Mouse (Mus musculus): ENCODE data around the gene Gps2. TPM values are rescaled to one million over a fixed set of nuclear protein-coding genes. Genes with fewer than 3 reads are reported as not detected.

Gps2 gene
- 23.6 and 24.3 TPM in 2 replicates for polyA plus RNA-seq (2012; ENCODE audit: insufficient read depth, insufficient read length, missing spikeins)

DNA sequence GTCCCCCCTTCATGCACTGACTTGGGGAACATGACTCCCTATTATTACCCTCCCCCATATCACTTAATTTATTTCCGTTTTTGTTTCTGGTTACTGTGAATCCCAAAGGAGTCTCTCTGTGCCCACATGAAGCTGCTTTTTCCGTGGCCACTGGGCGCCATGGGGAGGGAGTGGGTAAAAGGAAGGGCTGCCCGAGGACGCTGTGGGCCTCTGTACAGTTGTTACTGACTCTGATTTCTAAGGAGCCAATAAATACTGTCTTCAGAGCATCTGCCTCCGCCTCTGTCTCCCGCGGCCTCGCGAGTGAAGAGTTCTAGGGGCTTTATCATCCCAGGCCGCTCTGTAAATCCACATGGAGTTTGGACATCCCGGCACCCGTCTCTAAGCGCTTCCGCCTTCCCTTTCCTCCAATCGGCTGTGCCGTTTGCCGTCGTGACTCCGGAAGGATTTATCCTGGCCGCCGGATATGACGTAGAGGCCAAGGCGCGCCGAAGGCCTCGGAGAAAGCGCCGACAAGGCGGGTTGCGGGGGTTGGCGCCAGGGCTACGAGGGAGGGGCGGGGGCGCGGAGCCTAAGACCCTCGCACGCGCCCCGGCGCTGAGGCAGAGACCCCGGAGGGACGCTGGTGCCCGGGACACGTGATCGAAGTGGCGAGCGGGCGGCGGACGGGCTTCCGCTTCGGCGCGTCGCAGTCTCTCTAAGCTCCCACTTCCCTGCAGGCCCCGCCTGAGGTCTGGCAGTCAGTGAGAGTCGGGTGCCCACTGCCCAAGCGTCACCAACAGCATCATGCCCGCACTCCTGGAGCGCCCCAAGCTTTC, at the start of gene Gps2:
TSS of gene Gps2 (plus strand) at position 335 of the 818 bp plus-strand sequence.
- Histone ChIP-seq H3K4me3 (ENCODE audit: insufficient read depth, low read depth, low read length) (peak within 1 kb of the TSS; percentile 81), H3K27ac (replicated peaks; ENCODE audit: low read depth, low read length) (peak within 1 kb of the TSS; percentile 71), H3K4me1 (ENCODE audit: control insufficient read depth, insufficient read depth, insufficient read length, low read length) (peaks cover 3% of the 10 kb centered on the region; the same call in 1 of the 2 replicates)

DNA sequence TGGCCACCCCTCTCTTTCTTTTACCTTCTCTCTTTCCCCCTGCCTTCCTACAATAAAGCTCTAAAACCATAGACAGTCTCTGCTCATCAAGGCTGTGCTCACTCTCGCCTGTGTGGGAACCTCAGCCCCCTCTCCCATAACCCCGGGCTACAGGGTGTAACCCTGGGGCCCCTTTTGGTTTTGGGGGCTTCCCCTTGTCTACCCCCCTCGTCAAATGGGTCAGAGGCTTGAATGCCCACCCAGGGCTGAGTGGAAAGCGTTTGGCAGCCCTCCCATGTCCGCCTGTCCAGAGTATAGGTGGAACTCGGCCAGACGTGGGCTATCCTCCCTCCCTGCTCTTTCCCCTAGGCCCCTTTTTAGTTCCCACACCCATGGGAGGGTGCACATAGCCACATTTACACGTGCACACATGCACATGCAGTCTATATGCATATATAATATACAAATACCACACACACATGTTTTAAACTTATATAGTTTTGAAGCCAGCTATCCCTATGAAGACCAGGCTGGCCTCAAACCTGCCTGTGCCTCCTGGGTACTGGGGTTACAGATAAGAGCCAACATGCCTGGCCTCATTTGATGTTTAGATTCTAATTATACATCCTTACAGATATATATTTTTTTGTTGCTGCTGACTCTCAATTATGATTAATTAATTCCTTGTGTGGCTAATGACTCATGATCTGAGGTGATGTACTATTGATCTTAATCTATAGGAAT, 49.4 kb upstream of the Gps2 start:
- Histone ChIP-seq H3K4me1 (ENCODE audit: control insufficient read depth, insufficient read depth, insufficient read length, low read length) (peaks cover 8% of the 10 kb centered on the region; the same call in 1 of the 2 replicates), H3K27ac (replicated peaks; ENCODE audit: low read depth, low read length) (no peak overlapping the region)

DNA sequence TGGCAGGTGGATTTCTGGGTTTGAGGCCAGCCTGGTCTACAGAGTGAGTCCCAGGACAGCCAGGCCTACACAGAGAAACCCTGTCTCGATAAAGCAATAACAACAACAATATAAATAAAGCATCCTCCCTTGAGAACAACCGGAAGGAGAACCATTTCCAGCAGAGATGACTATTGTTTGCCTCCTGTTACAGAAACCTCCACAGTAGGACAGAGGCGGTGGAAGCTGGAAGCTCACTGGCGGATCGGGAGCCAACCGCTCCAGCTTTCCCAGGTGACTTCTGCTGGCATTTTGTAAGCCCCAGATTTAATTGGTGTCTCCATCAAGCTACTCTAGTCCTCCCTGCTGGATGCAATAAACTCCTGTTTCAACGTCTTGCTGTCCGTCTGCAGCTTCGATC, 48.1 kb upstream of the Gps2 start:
- H3K27ac ChIP-seq (replicated peaks; ENCODE audit: low read depth, low read length): peak overlapping the region; percentile 59
- peak overlapping the region; percentile 36; the same call in 1 of the 2 replicates for H3K4me3 ChIP-seq (ENCODE audit: insufficient read depth, low read depth, low read length)
- H3K4me1 ChIP-seq (ENCODE audit: control insufficient read depth, insufficient read depth, insufficient read length, low read length): peaks cover 8% of the 10 kb centered on the region; the same call in 1 of the 2 replicates

More for the DNA sequence above, 49.4 kb upstream of the Gps2 start:
- no peak overlapping the region for H3K4me3 ChIP-seq (ENCODE audit: insufficient read depth, low read depth, low read length)

DNA sequence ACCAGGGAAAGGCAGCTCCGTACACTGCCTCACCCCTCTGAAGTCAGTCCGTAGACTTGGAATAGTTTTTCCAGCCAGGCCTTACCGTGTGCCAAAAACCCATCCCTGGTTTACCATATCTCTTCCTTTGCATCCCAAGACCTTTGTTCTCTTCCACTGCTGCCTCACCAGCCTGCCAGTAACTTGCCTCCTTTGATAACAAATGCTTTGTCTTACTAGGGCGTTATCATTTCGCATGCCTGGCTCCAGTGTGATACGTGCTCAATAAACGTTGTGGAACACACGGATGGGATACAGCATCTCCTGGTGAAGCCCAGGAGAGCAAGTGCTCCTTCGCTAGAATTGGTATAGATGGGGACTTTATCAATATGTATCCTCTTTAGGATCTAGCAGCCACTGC, 46.4 kb upstream of the Gps2 start:
- Histone ChIP-seq H3K27ac (replicated peaks; ENCODE audit: low read depth, low read length) (0 out of 2 replicates have a peak overlapping the region, but pooled peaks have one; percentile 19), H3K4me1 (ENCODE audit: control insufficient read depth, insufficient read depth, insufficient read length, low read length) (peaks cover 9% of the 10 kb centered on the region; the same call in 1 of the 2 replicates), H3K4me3 (ENCODE audit: insufficient read depth, low read depth, low read length) (no peak overlapping the region)

DNA sequence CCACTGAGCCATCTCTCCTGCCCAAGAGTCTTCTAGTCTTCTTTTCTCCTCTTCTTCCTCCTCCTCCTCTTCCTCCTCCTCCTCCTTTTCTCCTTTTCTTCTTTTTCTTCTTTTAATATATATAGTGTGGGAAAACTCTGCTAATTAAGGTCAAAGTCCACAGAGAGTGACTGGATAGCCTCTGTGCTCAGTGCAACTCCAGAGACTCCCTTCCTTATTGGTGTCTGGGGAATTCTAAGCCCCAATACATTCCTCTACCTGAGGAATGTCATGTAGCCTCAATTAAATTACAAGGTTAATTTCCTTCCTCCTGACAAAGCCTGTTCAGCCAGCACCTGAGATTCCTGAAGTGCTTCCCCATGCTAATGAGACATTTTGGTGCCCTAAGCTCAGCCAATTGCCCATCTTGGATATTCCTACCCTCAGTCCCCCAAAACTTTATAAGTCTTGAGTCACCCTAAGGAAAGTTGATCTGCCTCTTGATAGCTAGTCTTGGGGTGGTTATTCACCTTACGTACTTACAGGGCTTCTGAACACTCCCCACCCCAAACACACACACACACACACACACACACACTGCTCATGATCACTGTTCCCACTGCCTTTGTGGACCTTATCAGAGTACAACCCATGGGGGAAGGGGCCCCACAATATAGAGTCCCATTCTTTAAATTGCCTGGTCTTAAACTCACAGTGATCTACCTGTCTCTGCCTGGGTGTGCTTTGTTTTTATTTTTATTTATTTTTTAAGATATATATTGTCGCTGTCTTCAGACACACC, 43.2 kb upstream of the Gps2 start:
- Histone ChIP-seq H3K4me1 (ENCODE audit: control insufficient read depth, insufficient read depth, insufficient read length, low read length) (peaks cover 9% of the 10 kb centered on the region; the same call in 1 of the 2 replicates), H3K27ac (replicated peaks; ENCODE audit: low read depth, low read length) (0 out of 2 replicates have a peak overlapping the region, but pooled peaks have one; percentile 47), H3K4me3 (ENCODE audit: insufficient read depth, low read depth, low read length) (no peak overlapping the region)

DNA sequence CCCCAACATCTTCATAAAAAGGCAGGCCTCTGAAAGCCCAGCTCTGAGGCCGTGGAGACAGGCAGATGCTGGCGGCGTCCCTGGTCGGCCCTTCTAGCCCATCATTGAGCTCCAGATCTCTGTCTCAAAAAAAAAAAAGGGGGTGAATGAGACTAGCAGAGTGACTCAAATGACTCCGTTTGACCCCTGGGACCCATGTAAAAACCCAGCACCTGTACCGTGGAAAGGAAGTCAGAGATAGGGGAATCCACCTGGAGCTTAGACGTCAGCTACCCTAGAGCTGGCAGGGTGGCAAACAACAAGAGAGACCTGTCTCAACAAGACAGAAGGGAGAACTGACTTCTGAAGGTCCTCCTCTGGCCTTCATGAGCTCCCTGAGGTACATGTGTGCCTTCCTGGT, 41.9 kb upstream of the Gps2 start:
- Histone ChIP-seq H3K27ac (replicated peaks; ENCODE audit: low read depth, low read length) (no peak overlapping the region), H3K4me1 (ENCODE audit: control insufficient read depth, insufficient read depth, insufficient read length, low read length) (peaks cover 10% of the 10 kb centered on the region; the same call in 1 of the 2 replicates), H3K4me3 (ENCODE audit: insufficient read depth, low read depth, low read length) (no peak overlapping the region)

DNA sequence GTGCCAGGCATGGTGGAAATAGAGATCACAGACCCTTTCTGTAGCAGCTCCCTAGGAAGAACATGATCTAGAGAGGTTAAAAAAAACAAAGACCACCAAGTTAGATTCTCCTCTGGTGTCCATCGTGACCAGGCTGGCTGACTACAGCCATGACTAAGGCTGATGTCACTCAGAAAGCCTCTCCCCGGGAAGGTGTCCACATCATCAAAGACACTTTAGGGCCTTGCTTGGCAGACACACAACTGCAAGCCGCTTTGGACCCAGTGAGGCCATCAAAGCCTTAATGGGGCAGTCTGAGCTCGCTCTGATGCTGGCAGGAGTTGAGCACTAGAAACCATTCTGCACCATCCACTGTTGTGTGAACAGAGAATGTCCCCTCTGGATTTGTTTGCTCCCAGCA, 41.2 kb upstream of the Gps2 start:
- no peak overlapping the region for H3K4me3 ChIP-seq (ENCODE audit: insufficient read depth, low read depth, low read length)
- H3K4me1 ChIP-seq (ENCODE audit: control insufficient read depth, insufficient read depth, insufficient read length, low read length): peaks cover 5% of the 10 kb centered on the region; the same call in 1 of the 2 replicates
- no peak overlapping the region for H3K27ac ChIP-seq (replicated peaks; ENCODE audit: low read depth, low read length)

DNA sequence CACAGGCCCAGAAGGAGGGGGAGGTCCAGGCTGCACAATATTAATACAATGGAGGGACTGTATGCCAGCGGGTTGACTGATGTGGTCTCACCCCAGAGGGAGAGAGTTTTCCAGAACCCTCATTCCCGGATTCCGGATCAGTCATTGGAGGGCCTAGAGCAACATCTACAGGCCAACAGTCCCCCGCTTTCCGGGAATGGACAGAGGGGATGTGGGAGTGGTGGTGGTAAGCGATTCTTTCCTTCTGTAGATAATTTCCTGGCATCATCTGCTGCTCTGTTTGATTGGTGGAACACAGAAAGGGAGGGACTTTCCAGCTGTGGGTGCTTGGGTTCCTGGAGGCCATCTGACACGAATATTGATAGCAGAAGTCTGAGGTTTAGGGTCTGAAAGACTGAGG, 37.5 kb upstream of the Gps2 start:
- no peak overlapping the region for H3K4me3 ChIP-seq (ENCODE audit: insufficient read depth, low read depth, low read length)
- peaks cover 6% of the 10 kb centered on the region for H3K4me1 ChIP-seq (ENCODE audit: control insufficient read depth, insufficient read depth, insufficient read length, low read length)
- peak overlapping the region; percentile 30 for H3K27ac ChIP-seq (replicated peaks; ENCODE audit: low read depth, low read length)

DNA sequence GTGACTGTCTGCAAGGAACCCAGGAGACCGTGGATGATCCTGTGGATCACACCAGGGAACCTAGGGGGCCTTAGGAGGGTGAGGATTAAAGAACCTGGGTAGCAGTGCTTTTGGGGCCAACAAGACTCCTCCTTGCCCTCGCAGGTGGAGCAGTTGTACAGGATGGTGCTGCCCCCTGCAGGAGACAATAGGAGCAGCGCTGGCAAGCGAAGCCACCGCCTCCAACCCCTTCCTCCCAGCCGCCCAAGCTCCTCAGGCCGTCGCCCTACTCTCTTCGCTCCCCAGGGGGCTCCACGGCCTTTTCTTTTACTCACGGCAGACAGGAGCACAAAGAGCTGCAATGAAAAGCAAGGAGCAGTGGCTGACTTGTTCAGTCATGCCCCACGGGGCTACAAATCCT, 36.8 kb upstream of the Gps2 start:
- H3K4me1 ChIP-seq (ENCODE audit: control insufficient read depth, insufficient read depth, insufficient read length, low read length): peaks cover 6% of the 10 kb centered on the region
- H3K27ac ChIP-seq (replicated peaks; ENCODE audit: low read depth, low read length): peak overlapping the region; percentile 30
- no peak overlapping the region for H3K4me3 ChIP-seq (ENCODE audit: insufficient read depth, low read depth, low read length)

DNA sequence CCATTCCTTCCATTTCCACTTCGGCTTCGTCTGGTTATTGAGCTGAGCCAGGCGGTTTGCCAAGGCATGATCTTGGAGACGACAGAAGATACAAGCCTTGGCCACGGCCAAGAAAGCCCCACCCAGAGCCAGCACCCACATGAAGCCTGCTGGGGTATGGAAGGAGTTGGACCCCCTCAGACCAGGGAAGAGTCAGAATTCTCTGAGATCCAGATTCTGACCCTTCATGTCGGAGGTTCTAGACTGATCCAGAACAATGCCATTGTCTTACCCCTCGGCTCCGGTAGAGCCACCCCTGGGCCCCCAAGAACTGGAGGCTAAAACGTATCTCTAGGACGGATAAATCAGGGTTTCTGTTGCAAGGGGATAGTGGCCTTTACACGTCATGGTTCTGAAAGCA, 35.8 kb upstream of the Gps2 start, which contains the start of gene Tmem95:
TSS of gene Tmem95 (minus strand) at position 141 of the 400 bp plus-strand sequence.
- H3K27ac ChIP-seq (replicated peaks; ENCODE audit: low read depth, low read length): peak within 1 kb of the TSS; percentile 17; the same call in 1 of the 2 replicates
- peaks cover 6% of the 10 kb centered on the region for H3K4me1 ChIP-seq (ENCODE audit: control insufficient read depth, insufficient read depth, insufficient read length, low read length)
- H3K4me3 ChIP-seq (ENCODE audit: insufficient read depth, low read depth, low read length): peak within 1 kb of the TSS; percentile 11; the same call in 1 of the 2 replicates

DNA sequence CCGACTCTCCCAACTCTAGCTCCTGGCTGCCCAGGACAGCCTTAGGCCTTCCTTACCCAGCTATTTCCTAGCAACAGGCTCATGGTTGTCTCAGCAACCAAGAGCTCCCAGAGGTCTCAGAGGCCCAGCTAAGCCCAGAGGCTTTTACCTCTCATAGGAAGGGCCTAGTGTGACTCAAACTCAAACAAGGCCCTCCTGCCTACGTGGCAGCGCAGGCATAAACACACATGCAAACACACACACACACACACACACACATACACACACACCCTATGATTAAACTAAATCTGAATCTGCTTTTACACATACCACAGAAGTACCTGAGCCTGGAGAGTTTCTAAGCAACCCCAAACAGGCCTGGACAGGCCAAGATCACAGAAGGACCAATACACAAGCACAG, 35.3 kb upstream of the Gps2 start:
- Histone ChIP-seq H3K27ac (replicated peaks; ENCODE audit: low read depth, low read length) (peak overlapping the region; percentile 17; the same call in 1 of the 2 replicates), H3K4me1 (ENCODE audit: control insufficient read depth, insufficient read depth, insufficient read length, low read length) (peaks cover 6% of the 10 kb centered on the region), H3K4me3 (ENCODE audit: insufficient read depth, low read depth, low read length) (peak overlapping the region; percentile 7; the same call in 1 of the 2 replicates)

DNA sequence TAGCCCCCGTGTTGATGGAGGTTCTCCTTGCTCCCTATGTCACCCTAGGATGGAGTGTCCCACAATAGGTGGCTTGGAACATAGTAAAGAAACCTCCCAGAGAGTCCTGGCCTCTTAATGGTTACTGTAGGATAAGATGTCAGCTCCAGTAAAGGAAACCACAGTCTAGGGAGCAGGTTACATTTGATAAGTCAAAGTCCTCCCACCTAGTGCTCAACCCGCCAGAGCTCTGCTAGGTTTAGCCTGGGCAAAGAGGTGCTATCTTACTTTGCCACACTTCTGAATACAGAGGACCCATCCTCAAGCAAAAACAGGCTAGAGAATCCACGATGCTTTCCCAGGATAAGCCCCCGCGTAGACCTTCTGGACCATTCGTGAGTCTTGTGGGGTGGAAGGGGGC, 34.7 kb upstream of the Gps2 start:
- Histone ChIP-seq H3K4me1 (ENCODE audit: control insufficient read depth, insufficient read depth, insufficient read length, low read length) (peaks cover 8% of the 10 kb centered on the region), H3K27ac (replicated peaks; ENCODE audit: low read depth, low read length) (peak overlapping the region; percentile 15; the same call in 1 of the 2 replicates), H3K4me3 (ENCODE audit: insufficient read depth, low read depth, low read length) (peak overlapping the region; percentile 77)

DNA sequence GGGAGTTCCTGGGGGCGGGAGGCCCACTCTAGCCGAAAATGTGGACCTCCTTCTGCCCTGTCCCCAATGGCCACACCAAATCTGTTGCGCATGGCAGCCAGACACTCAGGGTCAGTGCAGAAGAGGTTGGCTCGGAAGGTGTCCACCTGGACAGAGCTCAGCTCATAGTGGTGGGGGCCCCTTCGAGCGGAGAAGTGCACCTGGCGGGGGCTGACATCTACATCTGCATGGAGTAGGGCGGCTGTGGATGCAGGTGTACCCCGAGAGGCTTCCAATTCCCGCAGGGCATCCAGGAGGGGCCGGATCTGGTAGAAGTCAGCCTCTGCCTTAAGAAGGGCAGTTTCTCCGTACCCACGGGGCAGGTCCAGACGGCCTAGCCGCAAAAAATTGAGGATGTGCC, 34.0 kb upstream of the Gps2 start:
- no peak overlapping the region for H3K27ac ChIP-seq (replicated peaks; ENCODE audit: low read depth, low read length)
- peak overlapping the region; percentile 77 for H3K4me3 ChIP-seq (ENCODE audit: insufficient read depth, low read depth, low read length)
- peaks cover 10% of the 10 kb centered on the region for H3K4me1 ChIP-seq (ENCODE audit: control insufficient read depth, insufficient read depth, insufficient read length, low read length)

DNA sequence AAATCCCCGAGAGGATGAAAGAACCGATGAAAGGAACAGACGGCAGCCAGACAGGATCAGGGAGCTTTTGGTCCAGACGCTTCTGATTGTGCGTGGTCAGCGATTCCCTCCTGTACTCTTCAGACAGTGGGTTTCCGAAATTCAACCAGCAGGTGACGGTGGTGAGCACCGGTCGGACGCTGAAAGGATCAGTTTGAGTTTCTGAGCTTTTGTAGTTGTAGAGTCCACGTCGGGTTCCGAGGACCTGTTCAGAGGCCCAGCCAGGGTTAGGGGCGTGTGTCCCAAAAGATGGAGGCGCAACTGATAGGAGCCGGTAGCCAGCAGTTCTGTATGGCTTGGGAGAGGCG, 33.2 kb upstream of the Gps2 start:
- H3K4me3 ChIP-seq (ENCODE audit: insufficient read depth, low read depth, low read length): peak overlapping the region; percentile 77
- H3K4me1 ChIP-seq (ENCODE audit: control insufficient read depth, insufficient read depth, insufficient read length, low read length): peaks cover 10% of the 10 kb centered on the region
- peak overlapping the region; percentile 93 for H3K27ac ChIP-seq (replicated peaks; ENCODE audit: low read depth, low read length)

Data from brown adipose tissue, adult 24 weeks (tissue).